Mouse (Mus musculus): Measurements from ENCODE around the gene Ccdc14.

GRCm38 (mm10) chr16:34649621-34650020 lies 40.8 kb upstream of the Ccdc14 start, which contains the start of gene Ropn1:
- TF ChIP-seq EP300 (IDR thresholded peaks at IDR 0.05; ENCODE audit: low read depth) (no peak), CTCF (IDR thresholded peaks at IDR 0.05; ENCODE audit: low read depth) (no peak)
